Mouse (Mus musculus): Measurements from ENCODE around the gene Oxct2a. TPM values are rescaled to one million over a fixed set of nuclear protein-coding genes. Genes with fewer than 3 reads are reported as not detected.
A peak's percentile ranks its signal among the peaks of the same experiment; 100 is the strongest.
"Not testable (repeated sequence)": the region's sequence is repeated elsewhere in the genome, so short reads cannot be mapped to it uniquely, and the experiment has no call there.

Gene Oxct2a
- total RNA-seq, 2 experiments from 2014 or later = not detected

DNA sequence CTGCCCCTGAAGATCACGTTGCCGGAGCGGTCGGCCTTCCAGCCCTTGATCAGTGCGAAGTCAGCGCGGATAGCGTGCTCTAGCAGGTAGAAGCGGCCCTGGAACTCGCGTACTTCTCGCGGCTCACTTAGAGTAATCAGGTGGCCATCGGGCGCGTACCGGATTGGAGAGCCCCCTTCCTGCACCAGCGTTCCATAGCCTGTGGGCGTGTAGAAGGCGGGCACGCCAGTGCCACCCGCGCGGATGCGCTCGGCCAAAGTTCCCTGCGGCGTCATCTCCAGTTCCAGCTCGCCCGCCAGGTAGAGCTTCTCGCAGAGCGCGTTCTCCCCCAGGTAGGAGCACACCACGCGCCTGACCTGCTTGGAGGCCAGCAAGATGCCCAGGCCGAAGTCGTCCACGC lies 524 bp downstream of the Oxct2a start:
- DNase-seq (ENCODE audit: low spot score in 2 of 2); intact Hi-C loops (cut with DNase I): not testable (repeated sequence)

DNA sequence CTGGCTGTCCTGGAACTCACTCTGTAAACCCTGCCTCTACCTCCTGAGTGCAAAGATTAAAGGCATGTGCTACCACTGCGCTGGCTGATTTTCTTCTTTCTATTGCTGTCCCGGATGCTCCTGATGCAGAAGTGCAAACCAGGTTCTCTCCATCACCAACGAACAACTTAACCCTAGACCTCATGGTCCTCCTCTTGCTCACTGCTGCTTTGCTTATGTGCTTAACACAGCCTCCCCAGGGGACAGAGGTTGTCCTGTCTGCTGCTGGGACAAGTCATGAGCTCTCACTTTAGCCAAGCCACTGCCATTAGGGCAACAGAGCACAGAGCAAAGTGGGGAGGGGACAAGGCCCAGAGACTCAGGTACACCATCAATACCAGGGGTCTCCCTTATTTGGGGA lies 8.9 kb downstream of the Oxct2a start:
- DNase-seq (ENCODE audit: low spot score in 2 of 2) = no peak
- intact Hi-C loops (cut with DNase I) = no loop called here

DNA sequence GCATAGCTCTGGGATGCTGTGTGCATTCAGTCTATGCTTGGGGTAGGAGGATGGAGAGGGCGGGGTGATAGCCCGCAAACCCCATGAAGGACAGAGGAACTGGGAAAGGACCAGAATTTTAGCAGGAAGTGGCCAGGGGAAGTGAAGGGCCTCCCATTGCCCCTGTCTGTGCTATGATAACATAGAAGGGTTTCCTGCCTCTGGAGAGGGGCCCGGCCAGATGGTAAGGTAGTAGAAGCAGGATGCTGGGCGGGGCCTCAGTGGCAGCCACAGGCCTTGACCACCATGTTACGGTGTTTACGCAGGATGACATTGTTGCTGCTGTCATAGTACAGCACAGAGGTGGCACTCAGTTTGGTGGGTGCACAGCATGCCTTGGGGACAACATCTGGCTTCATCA lies 10.4 kb downstream of the Oxct2a start:
- DNase-seq (ENCODE audit: low spot score in 2 of 2) = no peak
- intact Hi-C loops (cut with DNase I) = no loop called here

DNA sequence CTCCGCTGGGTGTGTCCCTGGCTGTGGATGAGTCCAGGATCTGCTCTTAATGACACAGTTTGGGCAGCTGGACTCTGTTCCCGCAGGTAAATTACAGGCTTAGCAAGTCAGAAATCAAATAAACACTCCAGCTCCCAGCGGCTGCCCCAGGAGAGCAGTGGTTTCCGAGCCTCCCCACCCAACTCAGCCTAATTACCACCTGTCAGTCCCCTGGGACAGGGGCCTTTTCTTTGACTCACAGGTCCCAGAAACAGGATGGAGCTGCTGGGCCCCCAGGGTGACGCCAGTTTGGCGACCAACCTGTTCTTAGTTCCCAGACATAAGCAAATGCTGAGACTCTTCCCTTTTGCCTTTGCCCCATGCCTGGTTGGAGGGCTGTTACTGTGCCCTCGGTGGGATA lies 11.6 kb downstream of the Oxct2a start:
- no peak for DNase-seq (ENCODE audit: low spot score in 2 of 2)
- intact Hi-C loops (cut with DNase I) = no loop called here

DNA sequence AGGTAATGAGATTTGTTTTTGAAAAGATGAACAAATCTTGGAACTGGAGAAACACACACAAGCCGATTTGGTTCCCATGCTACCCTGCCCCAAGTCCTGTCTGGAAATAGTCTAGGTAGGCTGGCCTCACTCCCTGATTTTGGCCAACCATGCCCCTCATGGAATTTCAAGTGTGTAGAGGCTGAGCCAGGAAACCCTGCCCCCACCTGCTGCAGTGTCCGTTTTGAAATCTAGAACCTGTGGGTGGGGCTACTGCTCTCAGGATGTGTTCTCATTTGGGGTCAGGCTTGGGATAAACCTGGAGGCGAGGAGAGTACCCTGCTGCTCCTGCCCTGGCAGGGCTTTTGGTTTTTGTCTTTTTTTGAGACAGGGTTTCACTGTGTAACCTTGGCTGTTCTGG lies 15.1 kb downstream of the Oxct2a start:
- DNase-seq (ENCODE audit: low spot score in 2 of 2) = no peak
- intact Hi-C loops (cut with DNase I) = no loop called here

DNA sequence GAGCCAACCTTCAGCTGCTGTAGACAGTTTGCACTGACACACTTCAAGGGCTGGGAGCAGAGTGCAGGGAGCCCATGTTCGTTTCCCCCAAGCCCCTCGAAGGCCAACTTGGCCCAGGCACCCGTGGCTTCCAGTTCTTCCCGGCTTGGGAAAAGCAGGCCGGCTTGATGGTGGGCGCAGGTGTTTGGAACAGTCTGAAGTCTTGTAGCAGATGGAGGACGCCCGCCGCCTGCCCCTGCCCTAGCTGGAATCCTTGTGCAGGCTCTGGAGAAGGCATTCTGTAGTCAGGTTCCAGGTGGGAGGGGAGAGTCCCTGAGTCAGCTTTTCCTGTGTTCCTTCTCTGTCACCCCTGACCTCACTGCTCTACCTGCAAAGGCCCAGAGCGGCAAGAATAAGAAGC lies 16.4 kb downstream of the Oxct2a start:
- intact Hi-C loops (cut with DNase I) = no loop called here
- DNase-seq (ENCODE audit: low spot score in 2 of 2) = peak; percentile 39 to 56

DNA sequence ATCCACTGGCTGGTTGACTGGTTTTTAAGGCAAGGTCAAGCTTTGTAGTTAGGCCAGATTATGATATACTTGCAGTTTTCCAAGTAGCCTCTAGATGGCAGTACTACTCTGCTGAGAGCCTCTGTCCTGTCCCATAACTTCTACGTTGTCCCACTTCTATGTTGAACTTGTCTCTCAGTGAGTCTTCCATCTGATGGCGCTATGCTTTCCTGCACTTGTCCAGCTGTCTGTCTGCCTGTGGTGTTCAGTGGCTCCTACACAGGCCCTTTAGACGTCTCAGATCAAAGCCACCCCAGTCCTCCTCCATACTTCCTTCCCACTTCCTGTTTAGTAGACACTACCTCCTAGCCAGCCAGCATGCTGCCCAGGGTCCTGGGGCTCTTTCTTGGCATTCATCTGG lies 17.6 kb downstream of the Oxct2a start:
- no peak for DNase-seq (ENCODE audit: low spot score in 2 of 2)
- intact Hi-C loops (cut with DNase I) = no loop called here

DNA sequence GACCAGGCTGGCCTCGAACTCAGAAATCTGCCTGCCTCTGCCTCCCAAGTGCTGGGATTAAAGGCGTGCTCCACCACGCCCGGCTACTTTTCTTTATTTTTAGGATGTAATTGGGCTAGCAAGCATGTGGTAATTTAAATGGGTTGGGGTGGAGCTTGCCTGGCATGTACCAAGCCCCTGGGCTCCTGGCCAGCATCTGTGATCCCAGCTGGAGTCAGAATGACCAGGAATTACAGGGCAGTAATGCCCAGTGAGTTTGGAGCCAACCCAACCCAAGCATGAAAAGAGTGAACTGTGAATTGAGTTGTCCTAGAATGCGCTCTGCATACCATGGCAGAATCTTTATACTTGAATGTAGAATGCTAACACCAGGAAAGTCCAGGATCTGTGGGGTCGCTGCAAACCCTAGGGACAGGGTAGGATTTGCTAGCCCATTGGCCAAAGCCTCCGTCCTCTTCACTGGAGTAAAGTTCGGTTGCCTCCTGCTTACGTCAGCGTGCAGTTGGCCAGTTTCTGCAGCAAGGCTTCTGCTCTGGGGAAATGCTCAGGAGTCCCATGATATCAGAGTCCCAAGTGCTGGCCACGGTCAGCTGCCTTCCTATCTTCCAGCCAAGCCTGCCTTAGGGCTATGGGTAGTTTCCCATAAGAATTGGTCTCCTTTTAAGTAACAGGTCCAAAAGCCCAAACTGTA lies 24.3 kb downstream of the Oxct2a start:
- DNase-seq (ENCODE audit: low spot score in 2 of 2) = no peak
- intact Hi-C loops (cut with DNase I) = no loop called here

DNA sequence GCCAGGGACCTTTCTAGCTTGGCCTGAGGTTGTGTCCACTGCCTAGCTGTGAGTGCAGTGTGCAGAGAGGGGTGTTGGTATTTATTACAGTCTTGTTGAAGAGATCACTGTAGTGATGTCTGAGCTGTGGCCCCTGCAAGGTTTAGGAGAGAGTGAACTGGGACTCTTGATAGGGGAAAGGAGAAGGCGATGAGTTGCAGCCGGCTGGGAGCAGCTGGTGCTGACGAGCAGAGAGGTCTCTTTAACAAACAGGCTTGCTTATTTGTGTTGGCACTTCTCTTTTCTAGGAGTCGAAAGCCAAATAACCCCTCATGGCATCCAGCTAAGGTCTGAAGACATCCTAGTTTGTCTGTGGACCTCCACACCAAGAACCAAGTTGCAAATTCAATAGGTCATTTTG lies 25.2 kb downstream of the Oxct2a start:
- DNase-seq (ENCODE audit: low spot score in 2 of 2) = no peak
- intact Hi-C loops (cut with DNase I) = no loop called here

DNA sequence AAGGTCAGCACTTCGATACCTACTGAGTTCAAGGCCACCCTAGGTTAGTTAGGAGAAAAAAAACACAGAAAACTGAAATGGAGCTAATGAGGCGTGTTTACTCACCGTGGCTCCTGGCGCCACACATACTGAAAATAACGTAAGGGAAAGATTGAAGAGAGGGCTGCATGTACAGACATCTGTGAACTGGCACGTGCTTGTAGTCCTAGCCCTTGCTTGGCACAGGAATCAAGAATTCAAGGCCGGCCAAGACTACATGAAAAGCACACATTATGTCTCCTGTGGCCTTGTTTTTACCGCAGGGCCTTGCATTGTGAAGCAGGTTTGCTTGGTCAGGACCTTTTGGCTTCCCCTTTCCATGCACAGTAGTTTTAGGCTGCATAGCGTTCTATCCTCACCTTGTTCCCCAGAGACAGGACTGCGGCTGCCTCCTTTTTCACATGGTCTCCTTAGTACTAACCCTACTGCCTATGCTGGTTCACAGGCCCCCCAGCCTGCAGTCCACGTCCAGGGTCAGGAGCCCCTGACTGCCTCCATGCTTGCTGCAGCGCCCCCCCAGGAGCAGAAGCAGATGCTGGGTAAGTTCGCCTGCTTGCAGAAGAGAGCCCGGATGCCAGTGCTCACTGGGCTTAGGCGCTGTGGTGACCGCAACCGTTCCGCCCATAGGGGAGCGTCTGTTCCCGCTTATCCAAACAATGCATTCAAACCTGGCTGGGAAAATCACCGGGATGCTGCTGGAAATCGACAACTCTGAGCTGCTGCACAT lies 26.1 kb downstream of the Oxct2a start:
- no peak for DNase-seq (ENCODE audit: low spot score in 2 of 2)
- intact Hi-C loops (cut with DNase I) = no loop called here

DNA sequence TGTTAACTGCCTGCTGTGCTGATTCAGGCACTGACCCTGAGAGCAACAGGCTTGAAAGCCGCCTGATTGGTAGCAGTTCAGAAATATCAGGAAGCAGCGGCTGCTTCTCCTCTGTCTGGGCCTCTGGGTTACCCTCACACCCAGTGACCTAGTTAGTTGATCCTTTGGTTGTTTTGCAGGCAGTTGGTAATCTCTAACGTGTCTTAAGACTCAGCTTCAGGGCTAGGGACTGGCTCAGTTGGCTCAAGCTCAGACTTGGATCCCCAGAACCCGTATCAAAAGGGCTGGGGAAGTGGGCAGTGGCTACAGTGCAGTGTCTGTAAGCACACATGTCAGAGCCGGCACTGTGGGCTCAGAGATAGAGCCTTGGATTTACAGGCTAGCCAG lies 27.3 kb downstream of the Oxct2a start:
- no peak for DNase-seq (ENCODE audit: low spot score in 2 of 2)
- intact Hi-C loops (cut with DNase I) = no loop called here

DNA sequence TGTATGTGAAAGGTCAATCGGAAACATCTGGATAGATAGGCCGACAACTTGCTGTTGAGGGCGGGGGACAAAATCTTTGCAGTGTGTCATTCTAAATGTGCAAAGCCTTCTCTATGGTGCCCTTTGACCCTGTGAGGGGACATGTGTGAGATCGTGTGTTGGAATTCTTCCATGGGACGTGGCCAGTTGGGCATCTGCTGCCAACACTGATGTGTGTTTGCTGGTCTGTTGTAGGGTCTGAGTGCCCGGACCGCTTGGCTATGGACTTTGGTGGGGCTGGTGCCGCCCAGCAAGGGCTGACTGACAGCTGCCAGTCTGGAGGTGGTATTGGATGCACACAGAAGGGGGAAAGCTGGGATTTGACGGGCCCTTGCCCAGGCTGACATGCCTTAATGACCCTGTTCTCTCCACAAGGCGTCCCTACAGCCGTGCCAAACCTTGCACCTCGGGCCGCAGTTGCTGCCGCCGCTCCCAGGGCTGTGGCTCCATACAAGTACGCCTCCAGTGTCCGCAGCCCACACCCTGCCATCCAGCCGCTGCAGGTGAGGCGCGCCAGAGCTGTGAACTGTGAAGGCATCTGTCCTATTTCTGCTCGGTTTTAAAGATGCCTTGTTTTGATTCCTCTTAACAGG lies 27.8 kb downstream of the Oxct2a start:
- intact Hi-C loops (cut with DNase I) = no loop called here
- DNase-seq (ENCODE audit: low spot score in 2 of 2) = no peak

DNA sequence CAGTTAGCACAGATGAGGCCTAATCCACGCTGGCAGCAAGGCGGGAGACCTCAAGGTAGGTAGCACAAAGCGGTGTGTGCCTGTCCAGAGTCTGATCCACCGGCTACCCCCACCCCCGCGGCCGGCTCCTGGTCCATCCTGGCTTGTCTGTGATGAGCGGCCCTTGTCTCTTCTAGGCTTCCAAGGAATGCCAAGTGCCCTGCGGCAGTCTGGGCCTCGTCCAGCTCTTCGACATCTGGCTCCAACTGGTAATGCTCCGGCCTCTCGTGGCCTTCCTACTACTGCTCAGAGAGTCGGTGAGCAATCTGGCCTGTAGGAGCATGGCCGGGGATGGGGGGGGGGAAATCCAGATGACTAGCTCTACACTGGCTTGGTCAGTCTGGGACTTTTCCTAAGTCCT lies 28.4 kb downstream of the Oxct2a start:
- intact Hi-C loops (cut with DNase I); DNase-seq (ENCODE audit: low spot score in 2 of 2): not testable (repeated sequence)

DNA sequence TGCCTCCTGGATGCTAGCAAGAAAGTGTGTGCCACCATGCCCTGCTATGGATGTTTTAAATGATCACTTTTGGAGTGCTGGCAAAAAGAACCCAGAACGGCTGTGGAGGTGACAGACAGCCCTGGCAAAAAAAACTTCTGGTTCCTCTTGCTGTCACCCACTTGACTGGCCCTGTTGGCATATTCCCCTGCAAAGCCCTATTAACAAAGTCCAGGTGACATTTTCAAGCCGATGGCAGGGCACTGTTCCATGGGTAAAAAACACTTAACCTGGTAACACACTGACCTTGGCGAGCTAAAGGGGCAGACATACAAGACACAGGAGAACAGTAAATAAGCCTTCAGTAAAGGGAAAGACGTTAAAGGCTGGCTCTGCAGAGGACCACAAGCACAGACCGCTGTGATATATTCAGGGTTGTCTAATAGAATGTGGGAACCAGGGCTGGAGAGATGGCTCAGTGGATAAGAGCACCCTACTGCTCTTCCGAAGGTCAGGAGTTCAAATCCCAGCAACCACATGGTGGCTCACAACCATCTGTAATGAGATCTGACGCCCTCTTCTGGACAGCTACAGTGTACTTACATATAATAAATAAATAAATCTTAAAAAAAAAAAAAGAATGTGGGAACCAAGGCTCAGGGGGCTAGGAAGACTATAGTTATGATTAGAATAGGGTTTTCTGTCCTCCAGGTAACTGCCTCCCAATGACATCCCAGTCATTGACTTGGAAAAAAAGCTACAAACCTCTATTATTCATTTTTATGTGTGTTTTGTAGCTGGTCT lies 29.6 kb downstream of the Oxct2a start:
- no peak for DNase-seq (ENCODE audit: low spot score in 2 of 2)
- intact Hi-C loops (cut with DNase I) = no loop called here

DNA sequence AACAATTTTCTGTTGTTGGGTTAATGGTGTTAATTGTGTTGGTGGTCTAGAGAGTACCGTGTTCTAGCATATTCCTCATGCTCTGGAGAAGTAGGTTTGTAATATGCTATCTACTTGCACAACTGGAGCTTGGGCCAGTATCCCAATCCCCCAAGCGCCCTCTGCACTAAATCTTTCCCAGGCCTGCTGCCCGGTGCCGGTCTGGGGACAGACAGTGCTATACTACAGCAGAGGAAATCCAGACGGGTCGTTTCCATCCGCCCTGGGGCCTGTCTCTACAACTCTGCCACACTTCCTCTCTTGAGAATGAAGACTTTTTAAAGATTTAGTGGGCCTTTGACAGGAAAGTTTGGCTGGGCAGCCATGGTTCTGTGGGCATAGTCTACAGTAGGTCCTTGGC lies 30.4 kb downstream of the Oxct2a start:
- intact Hi-C loops (cut with DNase I) = no loop called here
- no peak for DNase-seq (ENCODE audit: low spot score in 2 of 2)

DNA sequence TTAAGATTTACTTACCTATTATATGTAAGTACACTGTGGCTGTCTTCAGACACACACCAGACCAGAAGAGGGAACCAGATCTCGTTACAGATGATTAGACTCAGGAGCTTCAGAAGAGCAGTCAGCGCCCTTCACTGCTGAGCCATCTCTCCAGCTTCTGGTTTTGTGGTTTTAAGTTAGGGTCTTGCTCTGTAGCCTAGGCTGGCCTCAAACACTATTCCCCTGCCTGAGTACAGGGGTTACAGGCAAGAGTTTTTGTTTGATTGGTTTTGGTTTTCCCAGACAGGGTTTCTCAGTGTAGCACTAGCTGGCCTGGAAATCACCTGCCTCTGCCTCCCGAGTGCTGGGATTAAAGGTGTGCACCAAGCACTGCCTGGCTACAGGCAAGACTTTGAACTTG lies 31.0 kb downstream of the Oxct2a start:
- no peak for DNase-seq (ENCODE audit: low spot score in 2 of 2)
- intact Hi-C loops (cut with DNase I) = no loop called here

DNA sequence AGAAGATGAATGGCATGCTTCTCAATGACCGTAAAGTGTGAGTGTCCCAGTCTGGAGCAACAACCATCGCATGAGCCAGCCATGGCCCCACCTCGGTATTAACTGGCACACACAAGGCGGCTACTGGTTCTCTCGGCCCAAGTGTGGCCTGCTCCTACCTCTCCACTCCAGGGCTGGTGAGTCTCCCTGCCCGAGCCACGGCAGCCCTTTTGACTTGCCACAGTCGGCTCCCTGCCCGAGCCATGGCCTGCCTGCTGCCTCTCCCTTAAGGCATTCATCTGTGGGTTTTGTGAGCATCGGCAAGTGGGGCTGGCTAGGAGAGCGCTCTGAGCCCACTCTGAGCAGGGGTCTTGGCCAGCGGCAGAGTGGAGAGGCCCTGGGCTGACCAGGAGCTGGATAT lies 34.4 kb downstream of the Oxct2a start:
- intact Hi-C loops (cut with DNase I) = no loop called here
- no peak for DNase-seq (ENCODE audit: low spot score in 2 of 2)

DNA sequence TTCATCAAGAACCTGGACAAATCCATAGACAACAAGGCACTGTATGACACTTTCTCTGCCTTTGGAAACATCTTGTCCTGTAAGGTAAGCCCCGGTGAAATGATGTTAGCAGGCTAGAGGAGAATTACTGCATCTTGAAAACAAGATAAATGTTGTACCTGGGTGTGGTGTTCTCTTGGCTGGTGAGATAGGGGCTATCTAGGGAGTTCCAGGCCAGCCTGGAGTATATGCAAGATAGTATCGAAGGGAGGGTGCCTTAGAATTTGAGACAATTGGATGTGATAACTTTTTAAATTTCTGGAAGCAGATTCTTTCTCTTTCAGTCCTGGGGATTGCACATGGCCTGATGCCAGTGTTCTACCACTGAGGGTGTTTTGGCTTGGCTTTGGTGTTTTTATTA lies 36.6 kb downstream of the Oxct2a start:
- intact Hi-C loops (cut with DNase I) = no loop called here

DNA sequence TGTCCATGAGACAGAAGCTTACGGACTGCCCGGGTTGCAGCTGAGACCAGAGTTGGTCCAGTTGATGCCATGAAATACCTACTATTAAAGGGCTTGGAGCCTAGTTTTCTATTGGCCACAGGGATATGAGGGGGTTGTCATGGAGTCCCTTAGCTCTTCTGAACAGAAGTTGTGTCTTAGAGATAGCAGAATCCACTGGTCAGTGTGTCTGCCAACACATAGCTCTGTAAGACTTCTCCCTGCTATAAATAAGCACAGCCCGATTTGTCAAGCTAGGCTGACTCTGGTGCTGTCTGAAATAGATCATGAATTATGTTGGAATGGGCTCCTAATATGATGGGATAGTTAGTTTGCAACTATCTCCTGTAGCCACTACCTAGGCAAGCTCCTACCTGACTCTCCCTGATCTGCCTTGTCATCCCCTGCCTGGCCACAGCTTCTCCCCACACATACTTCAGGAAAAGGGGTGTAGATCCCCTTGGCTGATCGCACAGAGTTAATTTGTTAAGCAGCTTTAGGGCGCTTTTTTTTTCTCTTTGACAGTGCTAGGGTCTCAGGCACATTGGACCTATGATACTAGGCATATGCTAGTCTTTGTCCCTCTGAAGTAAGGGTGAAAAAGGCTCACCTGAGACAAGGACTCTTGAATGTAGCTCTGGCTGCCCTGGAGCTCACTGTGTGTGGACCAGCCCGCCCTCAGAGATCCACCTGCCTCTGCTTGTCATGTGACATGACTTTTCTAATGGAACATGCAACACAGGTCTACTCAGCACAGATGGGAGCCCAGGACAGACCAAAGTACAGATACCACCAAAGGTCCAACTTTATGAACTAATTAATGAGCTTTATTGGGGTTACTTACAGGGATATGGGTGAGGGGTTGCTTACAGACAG lies 38.5 kb downstream of the Oxct2a start:
- intact Hi-C loops (cut with DNase I) = no loop called here
- DNase-seq (ENCODE audit: low spot score in 2 of 2) = no peak

More for the DNA sequence above, 36.6 kb downstream of the Oxct2a start:
- no peak for DNase-seq (ENCODE audit: low spot score in 2 of 2)

Measured in left cerebral cortex, postnatal 36 days (tissue).